Mouse (Mus musculus) E14TG2a.4 (cell line): ENCODE results near the gene Col27a1.

ENCODE experiments used
- CTCF ChIP-seq: conservative IDR thresholded peaks from 2 replicates; pipeline ENCODE4 v1.5.1; 2014; ENCODE audit warnings: low read length
- NANOG ChIP-seq: IDR thresholded peaks from 2 replicates; pipeline ENCODE4 v1.6.1; 2014; ENCODE audit warnings: borderline replicate concordance, low read length, mixed read lengths
- POU5F1 ChIP-seq: IDR thresholded peaks from 2 replicates; pipeline ENCODE4 v1.6.1; 2014; ENCODE audit warnings: low read length, borderline replicate concordance

DNA sequence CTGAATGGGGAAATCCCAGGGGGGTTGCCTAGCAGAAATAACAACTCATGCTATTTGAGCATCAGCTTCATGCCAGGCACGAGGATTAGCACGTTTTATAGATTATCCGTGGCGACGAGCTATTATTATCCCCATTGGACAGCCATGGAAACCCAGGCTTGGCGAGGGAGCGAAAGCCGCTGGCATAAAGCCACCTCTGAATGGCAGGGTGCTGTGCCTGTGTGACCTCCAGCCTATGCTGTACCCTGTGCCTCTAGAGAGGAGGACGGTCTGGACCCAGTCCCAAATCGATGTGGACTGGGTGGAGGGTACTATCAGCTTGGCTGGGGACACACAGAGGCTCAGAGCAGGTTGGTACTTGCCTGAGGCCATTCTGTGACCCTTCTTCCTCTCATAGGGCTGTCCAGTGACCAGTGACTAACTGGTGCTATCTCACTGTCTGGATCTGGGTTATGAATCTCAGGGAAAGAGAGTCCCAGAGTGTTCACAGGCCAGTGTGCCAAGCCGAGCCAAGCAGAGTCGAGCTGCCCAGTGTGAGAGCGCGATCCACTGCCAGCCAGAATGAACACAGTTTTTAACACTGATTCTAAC, 16.3 kb downstream of the Col27a1 start:
- no peak for TF ChIP-seq CTCF
- TF ChIP-seq NANOG = no peak
- TF ChIP-seq POU5F1 = no peak
